In genomic region chr8:54724668-54725035, GRCm38 (mm10) we compare ENCODE assay signal across 8 mouse cellular contexts.
DNase-seq lines count a peak whose midpoint lies in the region; ATAC-seq lines count a peak whose summit lies in the region.

No protein-coding gene starts in this region.

- ATAC-seq in liver, embryonic 11.5 days (replicated peaks; ENCODE audit: low FRiP score) = no peak
- peak; percentile 39; the same call in 1 of the 2 replicates for ATAC-seq in forebrain, embryonic 11.5 days (replicated peaks; ENCODE audit: low FRiP score)
- peak; percentile 55 for ATAC-seq in intestine, embryonic 15.5 days
- peak; percentile 55 for ATAC-seq in neural tube, embryonic 13.5 days (ENCODE audit: low read depth)

- DNase-seq in liver, embryonic 11.5 days (ENCODE audit: low spot score) = no peak
- no peak for DNase-seq in liver
- DNase-seq in forebrain, embryonic 11.5 days (ENCODE audit: low spot score) = no peak
- no peak for DNase-seq in right cerebral cortex, adult 2 months (ENCODE audit: low spot score in 2 of 2)
- no peak for DNase-seq in adrenal gland, adult 18-20 months (ENCODE audit: low spot score in 2 of 2)
- DNase-seq in gastrocnemius, postnatal 36 days = no peak

- 30% methylated on average over 8 of the region's 8 CpGs for WGBS in liver, embryonic 11.5 days
- WGBS in forebrain, embryonic 11.5 days = 27% methylated on average over 8 of the region's 8 CpGs
- 15% methylated on average over 8 of the region's 8 CpGs for WGBS in intestine, embryonic 15.5 days
- WGBS in neural tube, embryonic 13.5 days = 16% methylated on average over 8 of the region's 8 CpGs

- H3K4me2 ChIP-seq in liver, embryonic 11.5 days = peak overlapping the region; percentile 62
- H3K4me2 ChIP-seq in forebrain, embryonic 11.5 days (ENCODE audit: low read depth, low read length, severe bottlenecking) = peak overlapping the region; percentile 60
- H3K4me2 ChIP-seq in intestine, embryonic 15.5 days (replicated peaks) = peak overlapping the region; percentile 74
- H3K4me2 ChIP-seq in neural tube, embryonic 13.5 days = peak overlapping the region; percentile 65

- no peaks in the 10 kb centered on the region for H3K36me3 ChIP-seq in liver, embryonic 11.5 days (ENCODE audit: control insufficient read depth, insufficient read depth, low read length)
- H3K36me3 ChIP-seq in forebrain, embryonic 11.5 days (ENCODE audit: control insufficient read depth, insufficient read depth, low read length) = no peaks in the 10 kb centered on the region
- H3K36me3 ChIP-seq in intestine, embryonic 15.5 days = no peaks in the 10 kb centered on the region
- H3K36me3 ChIP-seq in neural tube, embryonic 13.5 days = no peaks in the 10 kb centered on the region

- intact Hi-C loops in gastrocnemius, postnatal 36 days (cut with DNase I) = no loop called here

- no peaks in the 10 kb centered on the region for H3K4me1 ChIP-seq in liver, embryonic 11.5 days (replicated peaks; ENCODE audit: control insufficient read depth, insufficient read depth, low read length)
- no peaks in the 10 kb centered on the region for H3K4me1 ChIP-seq in forebrain, embryonic 11.5 days (replicated peaks; ENCODE audit: control insufficient read depth, insufficient read depth, low read length)
- H3K4me1 ChIP-seq in intestine, embryonic 15.5 days (replicated peaks) = 0 out of 2 replicates have a peak, but pooled peaks cover 2% of the 10 kb centered on the region
- peaks cover 11% of the 10 kb centered on the region for H3K4me1 ChIP-seq in neural tube, embryonic 13.5 days (replicated peaks)

- H3K4me3 ChIP-seq in liver, embryonic 11.5 days (ENCODE audit: low read depth, low read length) = peak overlapping the region; percentile 37
- peak overlapping the region; percentile 50 for H3K4me3 ChIP-seq in forebrain, embryonic 11.5 days (ENCODE audit: low read depth, low read length)
- peak overlapping the region; percentile 37 for H3K4me3 ChIP-seq in intestine, embryonic 15.5 days (replicated peaks)
- peak overlapping the region; percentile 58 for H3K4me3 ChIP-seq in neural tube, embryonic 13.5 days

- no peaks in the 10 kb centered on the region for H3K27me3 ChIP-seq in liver, embryonic 11.5 days (replicated peaks; ENCODE audit: control insufficient read depth, insufficient read depth, low read length)
- H3K27me3 ChIP-seq in forebrain, embryonic 11.5 days (ENCODE audit: control insufficient read depth, insufficient read depth, low read length) = no peaks in the 10 kb centered on the region
- H3K27me3 ChIP-seq in intestine, embryonic 15.5 days (replicated peaks) = no peaks in the 10 kb centered on the region
- H3K27me3 ChIP-seq in neural tube, embryonic 13.5 days = no peaks in the 10 kb centered on the region

- no peaks in the 10 kb centered on the region for H3K9me3 ChIP-seq in liver, embryonic 11.5 days (ENCODE audit: control insufficient read depth, low read length)
- no peaks in the 10 kb centered on the region for H3K9me3 ChIP-seq in forebrain, embryonic 11.5 days (ENCODE audit: control insufficient read depth, low read length)
- H3K9me3 ChIP-seq in intestine, embryonic 15.5 days = no peaks in the 10 kb centered on the region
- H3K9me3 ChIP-seq in neural tube, embryonic 13.5 days = no peaks in the 10 kb centered on the region

- H3K27ac ChIP-seq in liver, embryonic 11.5 days (ENCODE audit: low read depth, low read length) = no peak overlapping the region
- H3K27ac ChIP-seq in forebrain, embryonic 11.5 days (ENCODE audit: low read depth, low read length) = no peak overlapping the region
- no peak overlapping the region for H3K27ac ChIP-seq in intestine, embryonic 15.5 days
- H3K27ac ChIP-seq in neural tube, embryonic 13.5 days (replicated peaks) = peak overlapping the region; percentile 47

- H3K9ac ChIP-seq in liver, embryonic 11.5 days (ENCODE audit: low read depth, low read length) = no peak overlapping the region
- 0 out of 2 replicates have a peak overlapping the region, but pooled peaks have one; percentile 30 for H3K9ac ChIP-seq in forebrain, embryonic 11.5 days (ENCODE audit: low read length)
- H3K9ac ChIP-seq in intestine, embryonic 15.5 days = no peak overlapping the region
- H3K9ac ChIP-seq in neural tube, embryonic 13.5 days = peak overlapping the region; percentile 67; the same call in 1 of the 2 replicates

Comparison
In these comparisons a context has a peak if more than half of its experiments do, and no peak if none do; other contexts are left out.
1. H3K9ac ChIP-seq: peak in forebrain, embryonic 11.5 days (single experiment) and neural tube, embryonic 13.5 days (single experiment); none in liver, embryonic 11.5 days (single experiment) and intestine, embryonic 15.5 days (single experiment).
2. Peak in every context shown above with its lines, with median percentiles within 50 percentile points of each other: H3K4me2 ChIP-seq and H3K4me3 ChIP-seq.